In genomic region chr15:78157824-78158223, GRCm38 (mm10) we compare ENCODE assay signal across 41 mouse cellular contexts. TPM values are rescaled to one million over a fixed set of nuclear protein-coding genes. Genes with fewer than 3 reads are reported as not detected.
"Had no signal": no experiment of that assay in that cellular context is flagged by ENCODE, and none has a peak within 500 bp of the region (broad histone marks: within the 10 kb centered on the region; RNA-seq: fewer than 3 reads in every experiment).

No protein-coding gene starts in this region.

- H3K27me3 ChIP-seq: limb, embryonic 12.5 days; limb, embryonic 13.5 days; limb, embryonic 15.5 days; liver, embryonic 13.5 days; liver, embryonic 15.5 days; lung, embryonic 15.5 days; midbrain, embryonic 12.5 days; midbrain, embryonic 13.5 days; midbrain, embryonic 15.5 days; neural tube, embryonic 12.5 days; neural tube, embryonic 13.5 days had no signal

- H3K4me2 ChIP-seq: limb, embryonic 12.5 days; limb, embryonic 13.5 days; limb, embryonic 15.5 days; liver, embryonic 11.5 days; liver, embryonic 12.5 days; liver, embryonic 13.5 days; liver, embryonic 15.5 days; lung, embryonic 14.5 days; lung, embryonic 15.5 days; midbrain, embryonic 11.5 days; midbrain, embryonic 12.5 days; midbrain, embryonic 13.5 days; midbrain, embryonic 15.5 days; neural tube, embryonic 12.5 days; neural tube, embryonic 13.5 days had no signal

- H3K4me3 ChIP-seq: limb, embryonic 10.5 days; limb, embryonic 12.5 days; limb, embryonic 13.5 days; limb, embryonic 15.5 days; liver, embryonic 12.5 days; liver, embryonic 13.5 days; liver, embryonic 15.5 days; lung, embryonic 15.5 days; megakaryocyte, embryonic 14.5 days; midbrain, embryonic 10.5 days; midbrain, embryonic 12.5 days; midbrain, embryonic 13.5 days; midbrain, embryonic 15.5 days; myocyte; neural tube, embryonic 12.5 days; neural tube, embryonic 13.5 days had no signal

- H3K9ac ChIP-seq: limb, embryonic 12.5 days; limb, embryonic 13.5 days; limb, embryonic 15.5 days; liver, embryonic 12.5 days; liver, embryonic 13.5 days; liver, embryonic 14.5 days; liver, embryonic 15.5 days; liver, postnatal 0 days; lung, embryonic 14.5 days; lung, embryonic 15.5 days; midbrain, embryonic 12.5 days; midbrain, embryonic 13.5 days; midbrain, embryonic 15.5 days; neural tube, embryonic 12.5 days; neural tube, embryonic 13.5 days had no signal

- ATAC-seq: liver, embryonic 12.5 days; liver, postnatal 0 days; lung, postnatal 0 days; midbrain, embryonic 13.5 days; midbrain, embryonic 15.5 days; midbrain, embryonic 16.5 days had no signal

- H3K9me3 ChIP-seq: limb, embryonic 10.5 days; limb, embryonic 12.5 days; limb, embryonic 13.5 days; limb, embryonic 15.5 days; liver, embryonic 12.5 days; liver, embryonic 13.5 days; liver, embryonic 15.5 days; lung, embryonic 15.5 days; megakaryocyte, embryonic 14.5 days; midbrain, embryonic 10.5 days; midbrain, embryonic 12.5 days; midbrain, embryonic 13.5 days; midbrain, embryonic 15.5 days; neural tube, embryonic 12.5 days; neural tube, embryonic 13.5 days had no signal

- H3K4me1 ChIP-seq: limb, embryonic 10.5 days; limb, embryonic 12.5 days; limb, embryonic 13.5 days; limb, embryonic 15.5 days; liver, embryonic 12.5 days; liver, embryonic 13.5 days; liver, embryonic 15.5 days; lung, embryonic 15.5 days; megakaryocyte, embryonic 14.5 days had no signal

- H3K36me3 ChIP-seq: liver, embryonic 12.5 days; liver, embryonic 13.5 days; liver, embryonic 15.5 days; lung, embryonic 15.5 days; midbrain, embryonic 15.5 days had no signal

- DNase-seq: liver; liver, embryonic 13.5 days; liver, postnatal 0 days; lung, adult 18-20 months; lung, adult 2 months; lung, embryonic 14.5 days; lung, postnatal 10 days; lung, postnatal 14 days; lung, postnatal 36 days; lung, postnatal 4 days; midbrain, embryonic 14.5 days had no signal

- H3K27ac ChIP-seq: limb, embryonic 10.5 days; limb, embryonic 12.5 days; limb, embryonic 13.5 days; limb, embryonic 15.5 days; liver, embryonic 12.5 days; liver, embryonic 13.5 days; liver, embryonic 14.5 days; liver, embryonic 15.5 days; lung, embryonic 15.5 days; macrophage; midbrain, embryonic 10.5 days; midbrain, embryonic 12.5 days; midbrain, embryonic 13.5 days; midbrain, embryonic 15.5 days; neural tube, embryonic 12.5 days; neural tube, embryonic 13.5 days had no signal

RNA-seq across cellular contexts. Expression of gene Cacng2, which starts 38.0 kb away (rescaled TPM):
- total RNA-seq: liver, adult 2 months; megakaryocyte progenitor cell, adult 5-6 weeks; megakaryocyte, adult 5-6 weeks; megakaryocyte-erythroid progenitor cell, adult 5-6 weeks; monocyte, adult 5-6 weeks had no signal
- polyA plus RNA-seq: limb, embryonic 10.5 days; limb, embryonic 11.5 days; limb, embryonic 12.5 days; limb, embryonic 13.5 days; liver, adult 2 months; liver, embryonic 11.5 days; liver, embryonic 12.5 days; liver, embryonic 13.5 days; liver, embryonic 14.5 days; liver, embryonic 15.5 days; liver, embryonic 16.5 days; liver, postnatal 0 days; lung, adult 2 months; lung, embryonic 14.5 days; lung, embryonic 15.5 days; lung, embryonic 16.5 days; lung, postnatal 0 days; macrophage had no signal

RNA-seq across cellular contexts. Expression of gene Pvalb, which starts 48.4 kb away (rescaled TPM):
- total RNA-seq: megakaryocyte progenitor cell, adult 5-6 weeks; megakaryocyte, adult 5-6 weeks; megakaryocyte-erythroid progenitor cell, adult 5-6 weeks; monocyte, adult 5-6 weeks had no signal
- polyA plus RNA-seq: limb, embryonic 10.5 days; limb, embryonic 12.5 days; liver, adult 2 months; liver, embryonic 11.5 days; liver, embryonic 12.5 days; liver, embryonic 13.5 days; liver, embryonic 14.5 days; liver, embryonic 15.5 days; liver, embryonic 16.5 days; liver, postnatal 0 days; lung, embryonic 14.5 days; lung, postnatal 0 days; macrophage; midbrain, embryonic 11.5 days; neural tube, embryonic 11.5 days had no signal
